Mouse (Mus musculus) forebrain, embryonic 16.5 days (tissue): ENCODE data around the gene Odf4. TPM values are rescaled to one million over a fixed set of nuclear protein-coding genes. Genes with fewer than 3 reads are reported as not detected.
"Not testable (repeated sequence)": the region's sequence is repeated elsewhere in the genome, so short reads cannot be mapped to it uniquely, and the experiment has no call there.

Experiments used
- ATAC-seq: fragments of 200-750 bp; cut with Nextera tagmentation; 2 replicates; pipeline ENCODE4 v1.8.0; 2017; ENCODE audit warnings: mild to moderate bottlenecking, moderate library complexity
- H3K27ac ChIP-seq: fragments of 300-500 bp; sonication (generic); 2 replicates; pipeline ENCODE4 v1.5.1; 2014; ENCODE audit warnings: low read length, control low read depth
- H3K27me3 ChIP-seq: fragments of 300-500 bp; sonication (generic); replicated peaks from 2 replicates; pipeline ENCODE4 v1.6.1; 2014; ENCODE audit warnings: low read length; ENCODE audit not compliant: control insufficient read depth, insufficient read depth
- H3K36me3 ChIP-seq: fragments of 300-500 bp; sonication (generic); 2 replicates; pipeline ENCODE4 v1.6.1; 2014; ENCODE audit not compliant: control insufficient read depth, insufficient read depth
- H3K4me1 ChIP-seq: fragments of 300-500 bp; sonication (generic); replicated peaks from 2 replicates; pipeline ENCODE4 v1.6.1; 2014; ENCODE audit warnings: low read length; ENCODE audit not compliant: control insufficient read depth, insufficient read depth
- H3K4me2 ChIP-seq: fragments of 300-500 bp; sonication (generic); 2 replicates; pipeline ENCODE4 v1.6.1; 2014; ENCODE audit warnings: mild to moderate bottlenecking, low read length, control low read depth
- H3K4me3 ChIP-seq: fragments of 300-500 bp; sonication (generic); replicated peaks from 2 replicates; pipeline ENCODE4 v1.5.1; 2014; ENCODE audit warnings: mild to moderate bottlenecking, low read length, control low read depth
- H3K9ac ChIP-seq: fragments of 300-500 bp; sonication (generic); replicated peaks from 2 replicates; pipeline ENCODE4 v1.6.1; 2014; ENCODE audit warnings: low read depth, low read length, control low read depth
- H3K9me3 ChIP-seq: fragments of 300-500 bp; sonication (generic); 2 replicates; pipeline ENCODE4 v1.6.1; 2016; ENCODE audit warnings: low read length; ENCODE audit not compliant: control insufficient read depth
- WGBS: fragments of 180-500 bp; shearing (Covaris S2); extraction: QIAGEN DNeasy Blood & Tissue Kit; methylation state at CpG from one replicate; pipeline ENCODE4 v1.1.7; 2014; 5-methylcytosine and 5-hydroxymethylcytosine counted together
- polyA plus RNA-seq: library from polyadenylated mRNA; unstranded; fragments of >200 nt; fragmentation: Nextera tagmentation; extraction: Ambion mirVana; gene quantifications from 2 replicates; pipeline ENCODE4 v1.2.1, GENCODE M21; 2015

Odf4 gene
- polyA plus RNA-seq, 1 experiment from 2014 or later, result 0.35 TPM

- not testable (repeated sequence) for H3K9me3 ChIP-seq, ATAC-seq, H3K9ac ChIP-seq, H3K27ac ChIP-seq, H3K4me3 ChIP-seq, H3K36me3 ChIP-seq, H3K4me2 ChIP-seq, H3K27me3 ChIP-seq
- WGBS, result 89% methylated on average over 4 of the region's 4 CpGs
- peaks cover 15% of the 10 kb centered on the region for H3K4me1 ChIP-seq
Observed at GRCm38 (mm10) chr11:68936951-68937350, 10.1 kb upstream of the Odf4 start.

DNA sequence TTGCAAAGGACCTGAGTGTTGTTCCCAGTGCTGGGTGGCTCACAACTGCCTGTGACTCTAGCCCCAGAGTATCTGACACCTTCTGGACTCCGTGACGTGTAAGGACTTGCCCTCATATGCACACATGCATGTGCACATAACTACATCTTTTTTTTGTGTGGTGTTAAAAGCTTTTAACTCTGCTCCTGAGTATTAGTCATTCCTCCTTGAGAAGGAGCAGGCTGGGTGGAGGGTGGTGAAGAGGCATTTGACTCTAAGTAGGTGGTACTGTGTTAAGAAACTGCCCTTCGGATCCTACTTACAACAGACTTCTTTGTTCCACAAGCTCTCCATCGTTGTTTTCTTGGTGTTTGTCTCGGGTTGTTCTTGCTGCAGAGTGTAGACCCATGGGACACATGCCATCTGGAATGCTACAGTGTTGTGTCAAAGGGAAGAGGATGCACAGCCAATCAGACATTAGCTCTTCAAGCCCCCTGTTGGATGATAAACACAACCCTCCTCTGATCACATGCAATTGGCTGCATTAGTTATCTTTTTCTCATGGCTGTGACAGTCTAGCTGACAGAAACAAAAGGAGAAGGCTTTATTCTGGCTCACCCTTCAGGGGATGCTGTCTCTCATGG is 7.1 kb upstream of the Odf4 start:
- Histone ChIP-seq H3K4me3 (no peak overlapping the region), H3K27me3 (no peaks in the 10 kb centered on the region), H3K27ac (peak overlapping the region; percentile 30; the same call in 1 of the 2 replicates), H3K9me3 (no peaks in the 10 kb centered on the region), H3K4me2 (no peak overlapping the region), H3K4me1 (peaks cover 5% of the 10 kb centered on the region), H3K9ac (no peak overlapping the region), H3K36me3 (no peaks in the 10 kb centered on the region)
- 63% methylated on average over 5 of the region's 5 CpGs for WGBS
- peak; percentile 49; the same call in 1 of the 2 replicates for ATAC-seq

DNA sequence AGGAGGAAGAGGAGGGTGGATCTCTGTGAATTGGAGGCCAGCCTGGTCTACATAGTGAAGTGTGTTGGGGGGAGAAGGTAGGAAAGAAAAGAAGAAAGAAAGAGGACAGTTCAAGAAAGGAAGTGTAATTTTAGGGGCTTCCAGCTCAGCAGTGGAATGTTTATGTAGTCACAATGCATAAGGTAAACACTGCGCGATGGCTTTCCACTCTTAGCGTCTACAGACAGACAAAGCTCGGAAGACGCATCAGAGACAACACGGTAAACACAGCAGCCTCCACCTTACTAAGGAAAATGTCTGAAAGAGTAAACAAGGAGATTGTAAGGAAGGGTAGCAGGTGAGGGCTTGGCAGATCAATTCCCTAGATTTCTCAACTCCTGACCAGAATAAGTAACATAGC is 3.1 kb upstream of the Odf4 start:
- 89% methylated on average over 6 of the region's 6 CpGs for WGBS
- H3K9ac ChIP-seq, result no peak overlapping the region
- H3K9me3 ChIP-seq, result no peaks in the 10 kb centered on the region
- H3K4me2 ChIP-seq, result no peak overlapping the region
- no peaks in the 10 kb centered on the region for H3K36me3 ChIP-seq
- no peak overlapping the region for H3K27ac ChIP-seq
- no peak for ATAC-seq
- H3K4me1 ChIP-seq, result peaks cover 5% of the 10 kb centered on the region; the same call in 1 of the 2 replicates
- H3K4me3 ChIP-seq, result no peak overlapping the region
- H3K27me3 ChIP-seq, result no peaks in the 10 kb centered on the region

DNA sequence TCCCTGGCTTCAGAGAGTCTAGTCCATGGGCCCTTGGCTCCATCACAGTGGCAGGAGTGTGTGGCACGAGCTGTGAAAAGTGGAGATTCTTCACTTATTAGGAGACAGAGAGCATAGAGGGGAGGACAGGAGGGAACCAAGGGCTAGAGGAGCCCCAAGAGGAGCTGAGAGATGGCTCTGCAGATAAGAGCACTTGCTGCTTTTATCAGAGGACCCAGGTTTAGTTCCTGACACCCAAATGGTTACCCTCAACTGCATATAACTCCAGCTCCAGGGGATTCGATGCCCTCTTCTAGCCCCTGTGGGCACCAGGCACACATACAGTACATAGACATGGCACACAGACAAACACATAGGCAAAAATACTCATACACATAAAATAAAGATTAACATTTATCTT is 2.1 kb downstream of the Odf4 start:
- ATAC-seq, result no peak
- 81% methylated on average over 2 of the region's 2 CpGs for WGBS

GRCm38 (mm10) chr11:68923191-68923590 is 3.7 kb downstream of the Odf4 start:
- no peaks in the 10 kb centered on the region for H3K27me3 ChIP-seq
- 62% methylated on average over 3 of the region's 3 CpGs for WGBS

More for the DNA sequence above, 2.1 kb downstream of the Odf4 start:
- H3K9ac ChIP-seq, result no peak overlapping the region
- no peaks in the 10 kb centered on the region for H3K4me1 ChIP-seq
- H3K4me2 ChIP-seq, result no peak overlapping the region
- H3K27ac ChIP-seq, result no peak overlapping the region
- no peaks in the 10 kb centered on the region for H3K9me3 ChIP-seq
- H3K27me3 ChIP-seq, result no peaks in the 10 kb centered on the region
- no peak overlapping the region for H3K4me3 ChIP-seq
- no peaks in the 10 kb centered on the region for H3K36me3 ChIP-seq

DNA sequence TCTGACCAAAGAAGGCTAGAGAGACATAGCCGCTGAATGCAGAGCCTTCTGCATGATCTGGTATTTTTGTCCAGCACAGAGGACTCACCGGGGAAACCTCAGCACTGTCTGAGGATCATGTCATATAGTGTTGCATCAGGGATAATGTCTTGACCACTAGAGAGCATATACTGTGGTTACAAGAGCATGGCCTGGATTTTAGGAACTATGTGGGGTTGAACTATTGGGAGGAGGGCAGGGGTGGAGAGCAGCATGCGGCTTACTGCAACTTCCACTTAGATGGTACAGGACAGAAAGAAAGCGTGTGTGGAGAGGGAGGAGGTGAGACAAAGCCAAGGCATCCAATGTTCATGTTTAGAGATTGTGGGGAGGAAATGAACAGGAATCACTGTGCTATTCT is 12.3 kb downstream of the Odf4 start:
- Histone ChIP-seq H3K4me1 (no peaks in the 10 kb centered on the region), H3K4me2 (no peak overlapping the region), H3K27me3 (no peaks in the 10 kb centered on the region; the same call in 1 of the 2 replicates), H3K27ac (no peak overlapping the region), H3K36me3 (no peaks in the 10 kb centered on the region), H3K9ac (no peak overlapping the region), H3K4me3 (no peak overlapping the region), H3K9me3 (no peaks in the 10 kb centered on the region)
- no peak for ATAC-seq
- WGBS, result 95% methylated on average over 4 of the region's 4 CpGs

More at GRCm38 (mm10) chr11:68923191-68923590, 3.7 kb downstream of the Odf4 start:
- no peak for ATAC-seq
- Histone ChIP-seq H3K27ac (no peak overlapping the region), H3K4me2 (no peak overlapping the region), H3K9ac (no peak overlapping the region), H3K4me3 (no peak overlapping the region), H3K9me3 (no peaks in the 10 kb centered on the region), H3K4me1 (no peaks in the 10 kb centered on the region), H3K36me3 (no peaks in the 10 kb centered on the region)

- WGBS, result 58% methylated on average over 14 of the region's 14 CpGs
- no peak for ATAC-seq
- no peaks in the 10 kb centered on the region; the same call in 1 of the 2 replicates for H3K27me3 ChIP-seq
- no peak overlapping the region for H3K9ac ChIP-seq
- H3K36me3 ChIP-seq, result no peaks in the 10 kb centered on the region; the same call in 1 of the 2 replicates
- H3K27ac ChIP-seq, result no peak overlapping the region
- no peak overlapping the region for H3K4me3 ChIP-seq
- no peaks in the 10 kb centered on the region for H3K4me1 ChIP-seq
- no peak overlapping the region for H3K4me2 ChIP-seq
- H3K9me3 ChIP-seq, result no peaks in the 10 kb centered on the region
Observed at GRCm38 (mm10) chr11:68911531-68912177, 15.2 kb downstream of the Odf4 start.

DNA sequence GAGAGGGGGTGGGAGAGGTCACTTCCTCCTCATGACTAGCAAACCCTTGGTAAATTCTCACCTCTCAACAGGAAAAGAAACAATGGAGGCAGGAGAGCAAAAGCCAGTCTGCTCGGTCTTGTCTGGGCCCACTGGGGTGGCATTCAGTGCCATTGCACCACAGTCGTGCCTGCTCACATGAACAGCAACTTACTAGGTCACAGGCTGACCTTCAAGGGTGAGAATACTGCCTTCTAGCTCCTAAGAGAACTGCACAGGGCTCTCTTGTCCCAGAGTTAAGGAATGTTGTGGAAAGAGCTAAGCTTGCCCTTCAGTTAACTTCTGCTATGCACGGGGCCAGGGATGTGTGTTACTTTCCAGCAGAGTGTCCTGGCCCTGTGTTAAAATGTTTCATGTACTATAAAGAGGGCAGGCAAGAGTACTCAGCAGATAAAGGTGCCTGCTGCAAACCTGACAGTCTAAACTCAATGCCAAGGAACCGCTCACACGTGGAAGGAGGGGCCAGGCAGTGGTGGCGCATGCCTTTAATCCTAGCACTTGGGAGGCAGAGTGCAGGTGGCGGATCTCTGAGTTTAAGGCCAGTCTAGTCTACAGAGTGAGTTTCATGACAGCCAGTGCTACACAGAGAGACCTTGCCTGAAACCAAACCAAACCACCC is 17.9 kb downstream of the Odf4 start:
- no peaks in the 10 kb centered on the region for H3K27me3 ChIP-seq
- WGBS, result 43% methylated on average over 7 of the region's 7 CpGs
- H3K36me3 ChIP-seq, result peaks cover 16% of the 10 kb centered on the region
- ATAC-seq, result no peak
- H3K4me3 ChIP-seq, result no peak overlapping the region
- no peak overlapping the region for H3K9ac ChIP-seq
- no peak overlapping the region for H3K4me2 ChIP-seq
- no peaks in the 10 kb centered on the region for H3K9me3 ChIP-seq
- H3K4me1 ChIP-seq, result no peaks in the 10 kb centered on the region
- H3K27ac ChIP-seq, result no peak overlapping the region

GRCm38 (mm10) chr11:68907251-68907650 is 19.6 kb downstream of the Odf4 start:
- Histone ChIP-seq H3K9ac (no peak overlapping the region), H3K27ac (no peak overlapping the region), H3K9me3 (no peaks in the 10 kb centered on the region), H3K27me3 (no peaks in the 10 kb centered on the region), H3K4me3 (no peak overlapping the region), H3K4me2 (no peak overlapping the region), H3K4me1 (peaks cover 7% of the 10 kb centered on the region), H3K36me3 (peaks cover 23% of the 10 kb centered on the region)
- WGBS, result 81% methylated on average over 3 of the region's 3 CpGs
- ATAC-seq, result no peak
